Mouse (Mus musculus) kidney, adult 2 months (tissue): Measurements from ENCODE around the gene Txndc5.

Experiments
- CTCF ChIP-seq: fragments of 200-500 bp; conservative IDR thresholded peaks from 2 replicates; pipeline ENCODE4 v1.5.1; 2011; ENCODE audit warnings: low read depth, mild to moderate bottlenecking, control low read depth, low read length, moderate library complexity, mixed read lengths; ENCODE audit not compliant: insufficient read depth, insufficient read length
- POLR2A ChIP-seq: fragments of 200-500 bp; IDR thresholded peaks from one replicate; pipeline ENCODE4 v1.6.1; 2011; ENCODE audit warnings: low read depth, low read length, control low read depth

- TF ChIP-seq POLR2A (no peak), CTCF (no peak)
These were observed 43.9 kb downstream of the Txndc5 start for GRCm38 (mm10) chr13:38484701-38485100.
